Mouse (Mus musculus) neural tube, embryonic 12.5 days (tissue): ENCODE results near the gene Gpsm1. TPM values are rescaled to one million over a fixed set of nuclear protein-coding genes. Genes with fewer than 3 reads are reported as not detected.
A peak's percentile ranks its signal among the peaks of the same experiment; 100 is the strongest.

ENCODE experiments used
- ATAC-seq: fragments of 200-750 bp; cut with Nextera tagmentation; 2 replicates; pipeline ENCODE4 v1.8.0; 2017; ENCODE audit warnings: low read depth, mild to moderate bottlenecking, moderate TSS enrichment, moderate library complexity; ENCODE audit not compliant: low FRiP score
- H3K27ac ChIP-seq: fragments of 300-500 bp; sonication (generic); 2 replicates; pipeline ENCODE4 v1.5.1; 2016
- H3K27me3 ChIP-seq: fragments of 300-500 bp; sonication (generic); replicated peaks from 2 replicates; pipeline ENCODE4 v1.6.1; 2016; ENCODE audit warnings: mild to moderate bottlenecking
- H3K36me3 ChIP-seq: fragments of 300-500 bp; sonication (generic); 2 replicates; pipeline ENCODE4 v1.6.1; 2016; ENCODE audit warnings: mild to moderate bottlenecking
- H3K4me1 ChIP-seq: fragments of 300-500 bp; sonication (generic); 2 replicates; pipeline ENCODE4 v1.6.1; 2016
- H3K4me2 ChIP-seq: fragments of 300-500 bp; sonication (generic); replicated peaks from 2 replicates; pipeline ENCODE4 v1.6.1; 2016; ENCODE audit warnings: mild to moderate bottlenecking
- H3K4me3 ChIP-seq: fragments of 300-500 bp; sonication (generic); 2 replicates; pipeline ENCODE4 v1.5.1; 2016
- H3K9ac ChIP-seq: fragments of 300-500 bp; sonication (generic); 2 replicates; pipeline ENCODE4 v1.6.1; 2016; ENCODE audit warnings: mild to moderate bottlenecking
- H3K9me3 ChIP-seq: fragments of 300-500 bp; sonication (generic); 2 replicates; pipeline ENCODE4 v1.6.1; 2016; ENCODE audit warnings: mild to moderate bottlenecking
- WGBS: fragments of 180-500 bp; shearing (Covaris S2); methylation state at CpG from one replicate; pipeline ENCODE4 v1.1.7; 2016; 5-methylcytosine and 5-hydroxymethylcytosine counted together
- polyA plus RNA-seq: library from polyadenylated mRNA; unstranded; fragments of >200 nt; fragmentation: Nextera tagmentation; extraction: Ambion mirVana; gene quantifications from 2 replicates; pipeline ENCODE4 v1.2.1, GENCODE M21; 2016

Gene Gpsm1
- polyA plus RNA-seq, 1 experiment from 2014 or later: 112 TPM

GRCm38 (mm10) chr2:26351358-26352290 lies 36.3 kb downstream of the Gpsm1 start, which contains the start of gene Dnlz:
Dnlz (minus strand) TSS chr2:26352110.
- H3K36me3 ChIP-seq: peaks cover 42% of the 10 kb centered on the region

GRCm38 (mm10) chr2:26352291-26352910 lies 37.1 kb downstream of the Gpsm1 start:
- ATAC-seq: peak; percentile 52
- Histone ChIP-seq H3K4me3 (peak overlapping the region; percentile 83), H3K27me3 (no peaks in the 10 kb centered on the region), H3K4me2 (peak overlapping the region; percentile 91), H3K4me1 (peaks cover 24% of the 10 kb centered on the region), H3K36me3 (peaks cover 34% of the 10 kb centered on the region), H3K27ac (no peak overlapping the region), H3K9me3 (no peaks in the 10 kb centered on the region), H3K9ac (peak overlapping the region; percentile 87)
- 3% methylated on average over 36 of the region's 36 CpGs for whole genome bisulfite sequencing

More at GRCm38 (mm10) chr2:26351358-26352290, 36.3 kb downstream of the Gpsm1 start, which contains the start of gene Dnlz:
- no peaks in the 10 kb centered on the region for H3K9me3 ChIP-seq
- H3K27ac ChIP-seq: peak within 1 kb of the TSS; percentile 74
- 3% methylated on average over 62 of the region's 62 CpGs for WGBS
- H3K4me3 ChIP-seq: peak within 1 kb of the TSS; percentile 83
- H3K4me2 ChIP-seq: peak within 1 kb of the TSS; percentile 91
- H3K27me3 ChIP-seq: no peaks in the 10 kb centered on the region
- peak within 1 kb of the TSS; percentile 93 for H3K9ac ChIP-seq
- peak; percentile 74 for ATAC-seq
- H3K4me1 ChIP-seq: peaks cover 24% of the 10 kb centered on the region

GRCm38 (mm10) chr2:26353066-26353980 lies 38.0 kb downstream of the Gpsm1 start:
- Histone ChIP-seq H3K27ac (no peak overlapping the region), H3K36me3 (peaks cover 26% of the 10 kb centered on the region), H3K4me2 (peak overlapping the region; percentile 91), H3K4me3 (peak overlapping the region; percentile 83), H3K4me1 (peaks cover 24% of the 10 kb centered on the region), H3K9me3 (no peaks in the 10 kb centered on the region), H3K27me3 (no peaks in the 10 kb centered on the region), H3K9ac (peak overlapping the region; percentile 87)
- WGBS: 92% methylated on average over 11 of the region's 11 CpGs
- ATAC-seq: no peak

GRCm38 (mm10) chr2:26354401-26354800 lies 39.1 kb downstream of the Gpsm1 start:
- peaks cover 24% of the 10 kb centered on the region for H3K4me1 ChIP-seq
- H3K27ac ChIP-seq: no peak overlapping the region
- H3K36me3 ChIP-seq: peaks cover 15% of the 10 kb centered on the region
- H3K9ac ChIP-seq: no peak overlapping the region
- no peak overlapping the region for H3K4me2 ChIP-seq
- WGBS: 91% methylated on average over 4 of the region's 4 CpGs
- no peak for ATAC-seq
- no peaks in the 10 kb centered on the region for H3K9me3 ChIP-seq
- H3K27me3 ChIP-seq: no peaks in the 10 kb centered on the region
- H3K4me3 ChIP-seq: no peak overlapping the region

- Histone ChIP-seq H3K9ac (no peak overlapping the region), H3K4me2 (no peak overlapping the region), H3K4me1 (peaks cover 12% of the 10 kb centered on the region), H3K27ac (no peak overlapping the region), H3K36me3 (peaks cover 6% of the 10 kb centered on the region; the same call in 1 of the 2 replicates), H3K4me3 (no peak overlapping the region), H3K27me3 (no peaks in the 10 kb centered on the region), H3K9me3 (no peaks in the 10 kb centered on the region)
- 86% methylated on average over 4 of the region's 4 CpGs for WGBS
- no peak for ATAC-seq
Observed at GRCm38 (mm10) chr2:26356231-26356630, 40.9 kb downstream of the Gpsm1 start.

GRCm38 (mm10) chr2:26356678-26357077 lies 41.4 kb downstream of the Gpsm1 start:
- ATAC-seq: no peak
- Histone ChIP-seq H3K9me3 (no peaks in the 10 kb centered on the region), H3K36me3 (peaks cover 6% of the 10 kb centered on the region; the same call in 1 of the 2 replicates), H3K4me2 (no peak overlapping the region), H3K9ac (no peak overlapping the region), H3K4me3 (no peak overlapping the region), H3K4me1 (peaks cover 8% of the 10 kb centered on the region), H3K27me3 (no peaks in the 10 kb centered on the region), H3K27ac (no peak overlapping the region)
- 81% methylated on average over 7 of the region's 7 CpGs for WGBS

GRCm38 (mm10) chr2:26357484-26357883 lies 42.2 kb downstream of the Gpsm1 start:
- 63% methylated on average over 15 of the region's 15 CpGs for WGBS
- H3K4me2 ChIP-seq: no peak overlapping the region
- H3K27me3 ChIP-seq: no peaks in the 10 kb centered on the region
- no peak overlapping the region for H3K27ac ChIP-seq
- no peaks in the 10 kb centered on the region for H3K9me3 ChIP-seq
- H3K36me3 ChIP-seq: peaks cover 6% of the 10 kb centered on the region; the same call in 1 of the 2 replicates
- peaks cover 7% of the 10 kb centered on the region for H3K4me1 ChIP-seq
- no peak for ATAC-seq
- no peak overlapping the region for H3K4me3 ChIP-seq
- no peak overlapping the region for H3K9ac ChIP-seq

GRCm38 (mm10) chr2:26358667-26359320 lies 43.5 kb downstream of the Gpsm1 start:
- H3K27me3 ChIP-seq: no peaks in the 10 kb centered on the region
- peaks cover 17% of the 10 kb centered on the region for H3K36me3 ChIP-seq
- 87% methylated on average over 13 of the region's 13 CpGs for WGBS
- no peak overlapping the region for H3K9ac ChIP-seq
- H3K9me3 ChIP-seq: no peaks in the 10 kb centered on the region
- H3K4me3 ChIP-seq: no peak overlapping the region
- ATAC-seq: no peak
- no peak overlapping the region for H3K4me2 ChIP-seq
- no peak overlapping the region for H3K27ac ChIP-seq
- H3K4me1 ChIP-seq: no peaks in the 10 kb centered on the region

- Histone ChIP-seq H3K9me3 (no peaks in the 10 kb centered on the region), H3K36me3 (peaks cover 22% of the 10 kb centered on the region), H3K27me3 (no peaks in the 10 kb centered on the region), H3K4me3 (no peak overlapping the region), H3K9ac (no peak overlapping the region), H3K4me1 (no peaks in the 10 kb centered on the region), H3K4me2 (no peak overlapping the region), H3K27ac (no peak overlapping the region)
- 91% methylated on average over 6 of the region's 6 CpGs for WGBS
- ATAC-seq: no peak
Observed at GRCm38 (mm10) chr2:26359983-26360382, 44.7 kb downstream of the Gpsm1 start.

GRCm38 (mm10) chr2:26360772-26361171 lies 45.5 kb downstream of the Gpsm1 start, which contains the start of gene Card9:
Card9 (minus strand) TSS chr2:26360918.
- 58% methylated on average over 3 of the region's 3 CpGs for WGBS
- H3K4me1 ChIP-seq: no peaks in the 10 kb centered on the region
- ATAC-seq: no peak
- no peak within 1 kb of the TSS for H3K4me3 ChIP-seq
- no peaks in the 10 kb centered on the region for H3K27me3 ChIP-seq
- no peak within 1 kb of the TSS for H3K4me2 ChIP-seq
- peaks cover 30% of the 10 kb centered on the region for H3K36me3 ChIP-seq
- no peak within 1 kb of the TSS for H3K27ac ChIP-seq
- no peak within 1 kb of the TSS for H3K9ac ChIP-seq
- no peaks in the 10 kb centered on the region for H3K9me3 ChIP-seq

- Histone ChIP-seq H3K27me3 (no peaks in the 10 kb centered on the region), H3K9ac (no peak overlapping the region), H3K4me1 (no peaks in the 10 kb centered on the region), H3K36me3 (peaks cover 52% of the 10 kb centered on the region), H3K27ac (no peak overlapping the region), H3K9me3 (no peaks in the 10 kb centered on the region), H3K4me2 (no peak overlapping the region), H3K4me3 (no peak overlapping the region)
- ATAC-seq: no peak
- WGBS: 86% methylated on average over 5 of the region's 5 CpGs
Observed at GRCm38 (mm10) chr2:26362991-26363390, 47.7 kb downstream of the Gpsm1 start.
